Mouse (Mus musculus) layer of hippocampus, adult 11-12 months (tissue): Measurements from ENCODE around the gene Cryge.

Experiments
- DNase-seq: peaks from one replicate; pipeline ENCODE4 v3.0.0; 2022; ENCODE audit warnings: low spot score

Gene Cryge

DNA sequence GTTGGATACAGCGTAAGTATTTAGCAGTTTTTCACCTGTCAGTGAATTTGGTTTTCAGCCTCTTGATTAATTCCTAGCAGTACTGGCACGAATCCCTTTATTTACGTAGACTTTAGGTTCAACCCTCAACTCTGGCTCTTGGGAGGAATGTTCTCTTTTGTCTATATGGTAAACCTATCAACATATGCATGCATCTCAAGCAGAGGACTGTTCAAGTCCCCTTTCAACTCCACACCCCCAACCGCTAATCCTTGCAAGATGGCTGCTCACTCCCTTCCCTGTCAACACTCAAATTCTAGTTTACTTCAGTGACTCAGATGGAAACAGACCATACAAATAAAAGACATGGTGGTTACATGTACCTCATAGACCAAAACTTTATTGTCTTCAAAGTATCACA is 38.2 kb downstream of the Cryge start:
- DNase-seq, result no peak

DNA sequence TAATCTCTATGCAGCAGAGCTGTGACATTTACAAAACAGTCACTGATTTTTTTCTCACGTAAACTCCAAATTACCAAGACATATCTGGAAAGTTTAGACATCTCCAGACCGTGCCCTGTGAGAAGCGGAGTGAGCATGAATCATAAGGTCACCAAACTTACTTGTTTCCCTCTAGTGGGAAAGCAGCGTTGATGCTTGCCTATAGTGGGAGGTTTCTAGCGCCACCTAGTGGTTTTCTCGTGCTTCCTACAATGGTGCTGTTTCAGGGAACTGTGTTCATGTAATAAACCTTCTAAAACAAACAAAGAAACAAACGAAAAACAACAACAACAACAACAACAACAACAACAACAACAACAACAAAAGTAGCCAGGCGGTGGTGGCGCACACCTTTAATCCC is 40.8 kb downstream of the Cryge start:
- peak; percentile 68 for DNase-seq

DNA sequence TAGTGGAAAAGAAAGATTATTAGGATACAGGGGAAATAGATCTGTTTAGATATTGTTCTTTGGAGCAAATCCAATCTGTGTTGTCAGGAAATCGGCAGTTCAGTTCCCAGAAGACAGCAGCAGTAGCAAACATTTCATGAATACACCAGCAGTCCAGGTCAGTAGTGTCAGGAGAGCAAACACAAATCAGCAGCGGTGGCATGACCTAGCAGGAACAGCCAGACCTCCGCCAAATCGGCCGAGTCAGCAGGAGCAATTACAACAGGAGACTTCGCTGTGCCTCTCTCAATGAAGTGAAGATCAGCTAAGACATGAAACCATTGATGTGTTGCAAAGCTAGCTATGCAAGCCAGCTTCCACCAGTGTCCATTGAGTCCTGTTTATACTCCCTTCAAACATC is 45.4 kb downstream of the Cryge start:
- DNase-seq, result no peak

DNA sequence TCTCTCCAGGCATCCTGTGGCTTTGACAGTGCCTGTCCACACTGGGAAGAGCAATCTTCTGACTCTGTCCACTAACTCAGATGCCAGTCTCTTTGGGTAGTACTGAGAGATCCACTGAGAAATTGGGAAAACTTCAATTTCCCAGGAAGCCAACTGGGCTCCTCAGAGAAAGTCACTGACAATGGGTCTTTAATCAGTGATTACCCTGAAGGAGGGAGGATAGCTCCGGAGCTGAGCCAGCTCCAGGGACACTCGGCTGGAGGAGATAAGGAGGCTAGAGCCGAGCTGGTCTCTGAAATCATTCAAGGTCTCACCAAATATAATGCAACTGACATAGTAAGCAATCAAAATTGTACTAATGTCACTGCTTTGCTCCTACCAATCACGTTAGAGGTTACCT is 46.4 kb downstream of the Cryge start:
- no peak for DNase-seq
